Mouse (Mus musculus) hindbrain, embryonic 15.5 days (tissue): ENCODE measurements around the gene Pla2g12b. TPM values are rescaled to one million over a fixed set of nuclear protein-coding genes. Genes with fewer than 3 reads are reported as not detected.

Experiments
- ATAC-seq: fragments of 200-750 bp; cut with Nextera tagmentation; 2 replicates; pipeline ENCODE4 v1.8.0; 2017; ENCODE audit warnings: low read depth, moderate number of reproducible peaks, moderate TSS enrichment; ENCODE audit not compliant: low FRiP score
- H3K27ac ChIP-seq: fragments of 300-500 bp; sonication (generic); replicated peaks from 2 replicates; pipeline ENCODE4 v1.5.1; 2015; ENCODE audit warnings: mild to moderate bottlenecking, inconsistent platforms
- H3K27me3 ChIP-seq: fragments of 300-500 bp; sonication (generic); 2 replicates; pipeline ENCODE4 v1.6.1; 2015; ENCODE audit warnings: control low read depth, inconsistent platforms
- H3K36me3 ChIP-seq: fragments of 300-500 bp; sonication (generic); 2 replicates; pipeline ENCODE4 v1.6.1; 2015; ENCODE audit warnings: control low read depth, inconsistent platforms
- H3K4me1 ChIP-seq: fragments of 300-500 bp; sonication (generic); replicated peaks from 2 replicates; pipeline ENCODE4 v1.6.1; 2015; ENCODE audit warnings: control low read depth, inconsistent platforms
- H3K4me2 ChIP-seq: fragments of 300-500 bp; sonication (generic); 2 replicates; pipeline ENCODE4 v1.6.1; 2015; ENCODE audit warnings: moderate library complexity, mild to moderate bottlenecking, inconsistent platforms
- H3K4me3 ChIP-seq: fragments of 300-500 bp; sonication (generic); 2 replicates; pipeline ENCODE4 v1.5.1; 2015; ENCODE audit warnings: mild to moderate bottlenecking, inconsistent platforms
- H3K9ac ChIP-seq: fragments of 300-500 bp; sonication (generic); 2 replicates; pipeline ENCODE4 v1.6.1; 2015; ENCODE audit warnings: inconsistent platforms
- H3K9me3 ChIP-seq: fragments of 300-500 bp; sonication (generic); 2 replicates; pipeline ENCODE4 v1.6.1; 2016; ENCODE audit warnings: control low read depth, inconsistent platforms
- WGBS: fragments of 180-500 bp; shearing (Covaris S2); methylation state at CpG from one replicate; pipeline ENCODE4 v1.1.7; 2015; 5-methylcytosine and 5-hydroxymethylcytosine counted together
- polyA plus RNA-seq: library from polyadenylated mRNA; unstranded; fragments of >200 nt; fragmentation: Nextera tagmentation; extraction: Ambion mirVana; gene quantifications from 2 replicates; pipeline ENCODE4 v1.2.1, GENCODE M21; 2015

Gene Pla2g12b
- not detected in 2 replicates for polyA plus RNA-seq

DNA sequence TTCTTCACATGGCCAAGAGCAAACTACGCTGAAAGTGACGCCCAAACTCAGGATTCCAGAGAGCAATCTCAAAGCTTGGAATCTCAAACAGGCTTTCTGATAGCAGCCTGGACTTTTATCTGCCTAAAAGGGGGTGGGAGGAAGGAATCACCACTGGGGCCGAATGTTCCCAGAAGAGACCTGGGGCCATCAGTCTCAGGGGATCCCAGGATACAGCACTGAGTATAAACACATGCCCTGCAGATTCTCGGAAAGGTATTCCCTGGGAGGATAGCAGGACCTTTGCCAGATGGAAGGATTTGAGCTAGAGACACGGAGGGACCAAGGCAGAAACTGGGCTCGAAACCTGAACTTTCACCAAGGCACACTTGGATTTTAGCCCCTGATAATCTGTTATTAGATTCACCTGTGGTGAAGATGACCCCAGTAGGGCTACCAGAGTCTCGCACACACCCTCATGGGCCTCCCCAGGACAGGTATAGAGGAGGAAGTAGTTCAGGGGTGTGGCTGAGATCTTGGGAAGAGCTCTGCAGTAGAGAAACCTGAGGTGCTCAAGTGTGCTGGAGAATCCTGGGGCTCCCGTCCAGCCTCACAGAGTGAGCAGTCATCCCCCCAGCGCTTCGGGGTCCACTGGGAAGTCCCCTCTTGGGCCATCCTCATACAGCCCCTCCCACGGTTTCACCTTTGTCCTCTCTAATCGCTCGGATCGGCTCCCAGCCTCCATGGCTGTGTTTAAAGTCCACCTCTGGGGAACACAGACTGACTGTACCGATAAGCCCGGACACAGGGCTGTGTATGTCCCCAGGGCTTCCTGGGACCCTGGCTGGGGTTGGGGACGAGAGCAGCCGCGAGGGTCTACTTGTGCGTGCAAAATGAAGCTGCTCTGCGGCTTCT lies at the start of gene Pla2g12b:
TSS of gene Pla2g12b (plus strand) at position 762 of the 894 bp plus-strand sequence.
- H3K4me3 ChIP-seq = no peak within 1 kb of the TSS
- no peak within 1 kb of the TSS for H3K27ac ChIP-seq
- ATAC-seq = no peak
- H3K4me1 ChIP-seq = no peaks in the 10 kb centered on the region
- no peaks in the 10 kb centered on the region for H3K9me3 ChIP-seq
- 80% methylated on average over 21 of the region's 21 CpGs for WGBS
- no peak within 1 kb of the TSS for H3K9ac ChIP-seq
- H3K27me3 ChIP-seq = no peaks in the 10 kb centered on the region
- H3K36me3 ChIP-seq = no peaks in the 10 kb centered on the region
- no peak within 1 kb of the TSS for H3K4me2 ChIP-seq

DNA sequence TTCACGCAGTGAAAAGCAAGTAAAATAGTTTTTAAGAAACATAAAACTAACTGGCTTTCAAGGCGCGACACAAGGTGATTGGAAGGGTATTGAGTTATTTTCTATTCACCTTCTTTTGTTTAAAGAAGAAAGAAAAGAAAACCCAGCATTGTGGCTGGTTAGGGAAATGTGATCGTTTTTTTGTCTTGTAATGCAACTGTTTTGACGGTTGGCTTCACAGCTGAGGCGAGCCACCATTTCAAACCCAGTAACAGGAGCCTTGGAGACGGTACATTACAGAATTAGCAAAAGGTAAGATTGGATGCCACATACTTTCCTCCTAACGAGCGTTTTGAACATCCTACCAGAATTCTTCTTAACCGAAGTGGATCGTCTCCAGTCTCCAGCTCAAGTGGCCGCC lies 49.3 kb upstream of the Pla2g12b start:
- no peak for ATAC-seq
- 74% methylated on average over 12 of the region's 12 CpGs for WGBS
- Histone ChIP-seq H3K36me3 (peaks cover 34% of the 10 kb centered on the region), H3K4me1 (no peaks in the 10 kb centered on the region), H3K27ac (no peak overlapping the region), H3K9ac (no peak overlapping the region), H3K4me2 (no peak overlapping the region), H3K9me3 (no peaks in the 10 kb centered on the region), H3K27me3 (no peaks in the 10 kb centered on the region), H3K4me3 (no peak overlapping the region)

DNA sequence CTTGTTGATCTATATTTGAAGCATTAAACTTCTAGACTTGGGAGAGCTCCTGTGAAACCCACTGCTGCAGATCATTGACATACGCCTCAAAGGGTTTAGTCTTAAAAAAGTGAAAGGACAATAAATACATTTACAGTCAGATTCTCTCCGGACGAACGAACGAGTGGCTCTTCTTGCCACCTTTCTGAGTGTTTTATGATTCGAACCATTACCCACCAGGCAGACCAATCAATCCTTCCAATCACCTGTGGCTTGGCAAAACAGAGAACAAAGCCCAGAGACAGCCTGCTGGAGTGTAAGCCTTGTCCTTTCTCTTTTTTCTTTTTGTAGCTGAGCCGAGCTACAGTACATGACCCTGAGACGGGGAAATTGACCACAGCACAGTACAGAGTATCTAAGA lies 48.4 kb upstream of the Pla2g12b start:
- H3K9ac ChIP-seq = no peak overlapping the region
- H3K36me3 ChIP-seq = peaks cover 34% of the 10 kb centered on the region

DNA sequence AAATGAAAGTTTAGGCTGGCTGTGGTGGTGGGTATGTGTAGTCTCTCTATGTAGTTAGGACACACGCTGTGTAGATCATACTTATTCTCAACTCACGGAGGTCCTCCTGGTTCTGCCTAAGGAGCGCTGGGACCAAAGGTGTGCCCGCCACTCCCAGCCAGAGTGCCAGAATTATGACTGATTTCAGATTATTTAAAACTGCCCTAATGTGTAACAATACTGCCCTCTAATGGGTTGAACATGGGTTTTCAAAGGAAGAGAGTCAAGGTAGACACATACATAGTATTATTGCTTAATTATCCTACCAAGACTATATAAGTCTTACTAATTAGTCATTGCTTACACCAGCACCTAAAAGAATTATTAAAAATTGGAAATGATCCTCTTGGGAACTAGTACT lies 44.7 kb upstream of the Pla2g12b start:
- Histone ChIP-seq H3K4me1 (no peaks in the 10 kb centered on the region), H3K9ac (no peak overlapping the region), H3K27ac (no peak overlapping the region), H3K27me3 (no peaks in the 10 kb centered on the region), H3K4me3 (no peak overlapping the region), H3K36me3 (peaks cover 38% of the 10 kb centered on the region), H3K9me3 (no peaks in the 10 kb centered on the region), H3K4me2 (no peak overlapping the region)
- WGBS = 93% methylated on average over 4 of the region's 4 CpGs
- no peak for ATAC-seq

More for the DNA sequence above, 48.4 kb upstream of the Pla2g12b start:
- Histone ChIP-seq H3K27ac (no peak overlapping the region), H3K4me3 (no peak overlapping the region), H3K4me1 (no peaks in the 10 kb centered on the region), H3K9me3 (no peaks in the 10 kb centered on the region), H3K27me3 (no peaks in the 10 kb centered on the region), H3K4me2 (no peak overlapping the region)
- 79% methylated on average over 8 of the region's 8 CpGs for WGBS
- ATAC-seq = no peak

DNA sequence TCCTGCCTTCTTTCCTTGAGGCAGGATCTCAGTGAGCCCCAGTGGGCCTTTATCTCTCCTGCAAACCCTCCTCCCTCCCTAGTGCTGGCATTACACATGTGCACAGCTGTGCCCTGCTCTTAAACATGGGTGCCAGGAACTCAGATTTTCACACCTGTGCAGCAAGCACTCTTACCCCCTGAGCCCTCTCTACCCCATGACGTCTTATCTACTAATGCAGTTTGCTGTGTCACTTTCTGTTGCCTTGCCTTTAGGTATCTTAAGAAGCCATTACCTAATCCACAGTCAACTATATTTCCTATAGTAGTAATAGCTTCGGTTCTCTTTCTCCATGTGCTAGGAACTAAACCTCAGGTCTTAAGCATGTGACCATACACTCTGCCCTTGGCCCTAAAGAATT lies 40.3 kb upstream of the Pla2g12b start:
- Histone ChIP-seq H3K9ac (no peak overlapping the region), H3K36me3 (peaks cover 43% of the 10 kb centered on the region), H3K4me3 (no peak overlapping the region), H3K9me3 (no peaks in the 10 kb centered on the region), H3K27me3 (no peaks in the 10 kb centered on the region), H3K27ac (no peak overlapping the region), H3K4me2 (no peak overlapping the region), H3K4me1 (no peaks in the 10 kb centered on the region)
- 95% methylated on average over 2 of the region's 2 CpGs for WGBS
- ATAC-seq = no peak

DNA sequence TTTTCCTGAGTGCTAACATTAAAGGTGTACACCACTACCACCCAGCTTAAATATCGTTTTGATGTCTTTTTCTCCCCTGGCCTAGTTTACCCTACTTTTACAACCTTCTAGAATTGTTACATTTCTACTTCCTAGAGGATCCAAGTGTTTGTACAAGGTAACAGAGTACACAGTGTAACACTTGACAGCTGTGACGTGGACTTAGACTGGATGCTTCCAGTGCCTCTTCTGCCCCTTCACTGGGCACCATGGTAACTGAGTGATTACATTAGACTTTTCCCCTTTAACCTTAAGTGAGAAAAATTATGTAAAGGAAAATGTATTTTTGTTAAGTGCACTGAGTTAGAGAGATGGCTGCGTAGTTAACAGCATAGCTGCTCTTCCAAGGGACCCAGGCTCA lies 38.9 kb upstream of the Pla2g12b start:
- H3K36me3 ChIP-seq = peaks cover 50% of the 10 kb centered on the region
- 95% methylated on average over 3 of the region's 3 CpGs for WGBS
- no peak overlapping the region for H3K27ac ChIP-seq

DNA sequence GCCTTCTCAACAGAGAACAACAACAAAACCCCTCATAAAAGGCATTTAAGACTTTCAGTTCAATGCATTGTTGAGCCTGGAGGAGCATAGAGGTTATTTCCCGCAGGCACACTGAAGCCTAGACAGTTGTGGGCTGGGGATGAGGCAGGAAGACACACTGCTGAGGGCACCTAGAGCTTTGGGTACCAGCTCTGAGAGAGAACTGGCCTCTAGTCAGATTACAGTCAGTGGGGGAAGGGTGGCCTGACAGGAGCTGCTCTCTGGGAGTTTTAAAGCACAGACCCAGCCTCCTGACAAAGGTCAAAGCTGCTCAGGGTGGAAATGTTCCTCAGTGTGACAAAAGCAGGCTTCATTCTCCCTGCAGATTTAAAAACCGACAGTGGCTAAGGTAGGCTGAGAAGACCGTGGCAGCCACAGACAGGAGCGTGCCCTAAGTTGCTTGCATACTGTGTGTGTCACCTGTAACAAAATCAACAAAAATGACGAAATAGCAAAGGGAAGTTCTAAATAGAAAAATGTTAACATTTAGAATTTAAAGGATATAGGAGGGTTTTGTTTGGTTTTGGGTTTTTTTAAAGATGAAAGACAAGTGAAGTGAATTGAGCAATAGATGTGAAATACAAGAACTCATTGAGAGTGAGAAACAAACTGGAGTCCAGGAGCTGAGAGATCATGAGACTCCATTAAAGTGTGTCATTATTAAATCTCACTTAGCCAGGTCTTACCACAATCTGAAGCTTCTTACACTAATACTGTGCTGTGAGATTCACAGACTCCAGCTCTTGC lies 37.5 kb upstream of the Pla2g12b start:
- ATAC-seq = no peak
- no peak overlapping the region for H3K27ac ChIP-seq
- no peaks in the 10 kb centered on the region for H3K27me3 ChIP-seq
- 78% methylated on average over 5 of the region's 5 CpGs for WGBS
- no peaks in the 10 kb centered on the region for H3K9me3 ChIP-seq
- no peaks in the 10 kb centered on the region for H3K4me1 ChIP-seq
- peaks cover 58% of the 10 kb centered on the region for H3K36me3 ChIP-seq
- H3K9ac ChIP-seq = no peak overlapping the region
- H3K4me3 ChIP-seq = no peak overlapping the region
- no peak overlapping the region for H3K4me2 ChIP-seq

More for the DNA sequence above, 38.9 kb upstream of the Pla2g12b start:
- no peaks in the 10 kb centered on the region for H3K27me3 ChIP-seq
- no peak overlapping the region for H3K4me2 ChIP-seq
- no peaks in the 10 kb centered on the region for H3K9me3 ChIP-seq
- H3K9ac ChIP-seq = no peak overlapping the region
- H3K4me1 ChIP-seq = no peaks in the 10 kb centered on the region
- no peak for ATAC-seq
- no peak overlapping the region for H3K4me3 ChIP-seq

DNA sequence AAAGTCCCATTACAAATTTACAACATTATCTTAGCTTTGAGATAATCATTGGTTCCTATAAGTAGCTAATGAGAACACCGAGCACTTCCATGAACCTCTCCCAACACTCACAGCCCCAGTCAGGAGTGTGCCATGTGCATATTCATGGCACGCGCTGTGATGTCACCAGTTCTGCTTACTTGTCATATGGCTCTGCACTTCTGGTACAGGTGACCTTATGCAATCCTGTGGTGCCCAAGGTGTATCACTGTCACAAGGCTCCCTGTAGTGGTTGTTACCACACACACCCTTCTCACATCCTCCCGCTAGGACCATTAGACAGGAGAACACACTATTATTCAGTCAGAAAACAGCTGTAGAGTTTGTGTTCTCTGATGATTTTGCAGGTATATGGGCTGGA lies 36.7 kb upstream of the Pla2g12b start:
- no peaks in the 10 kb centered on the region for H3K27me3 ChIP-seq
- ATAC-seq = no peak
- no peaks in the 10 kb centered on the region for H3K4me1 ChIP-seq
- H3K27ac ChIP-seq = no peak overlapping the region
- H3K36me3 ChIP-seq = peaks cover 58% of the 10 kb centered on the region
- H3K4me2 ChIP-seq = no peak overlapping the region
- 98% methylated on average over 4 of the region's 4 CpGs for WGBS
- no peak overlapping the region for H3K9ac ChIP-seq
- no peak overlapping the region for H3K4me3 ChIP-seq
- H3K9me3 ChIP-seq = no peaks in the 10 kb centered on the region

DNA sequence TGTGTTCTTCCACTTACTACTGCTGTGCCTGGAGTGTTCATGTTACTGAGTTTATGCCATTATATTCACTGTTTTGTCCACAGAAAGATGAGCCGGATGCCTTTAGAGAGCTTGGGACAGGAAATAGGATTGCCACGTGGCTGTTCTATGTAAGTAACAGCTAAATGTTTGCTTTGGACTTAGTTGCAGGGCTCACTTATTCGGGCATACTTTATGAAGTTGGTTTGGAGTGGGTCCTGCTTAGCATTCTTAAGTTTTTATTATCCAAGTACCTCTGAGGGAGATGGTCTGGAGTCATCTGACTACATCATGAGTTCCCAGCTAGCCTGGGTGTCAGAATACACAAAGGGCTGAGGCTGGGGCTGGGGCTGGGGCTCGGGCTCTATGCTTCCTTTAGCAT lies 36.3 kb upstream of the Pla2g12b start:
- Histone ChIP-seq H3K9me3 (no peaks in the 10 kb centered on the region), H3K4me2 (no peak overlapping the region), H3K4me1 (no peaks in the 10 kb centered on the region), H3K4me3 (no peak overlapping the region), H3K9ac (no peak overlapping the region), H3K27me3 (no peaks in the 10 kb centered on the region), H3K36me3 (peaks cover 54% of the 10 kb centered on the region), H3K27ac (no peak overlapping the region)
- no peak for ATAC-seq
- 93% methylated on average over 4 of the region's 4 CpGs for WGBS

DNA sequence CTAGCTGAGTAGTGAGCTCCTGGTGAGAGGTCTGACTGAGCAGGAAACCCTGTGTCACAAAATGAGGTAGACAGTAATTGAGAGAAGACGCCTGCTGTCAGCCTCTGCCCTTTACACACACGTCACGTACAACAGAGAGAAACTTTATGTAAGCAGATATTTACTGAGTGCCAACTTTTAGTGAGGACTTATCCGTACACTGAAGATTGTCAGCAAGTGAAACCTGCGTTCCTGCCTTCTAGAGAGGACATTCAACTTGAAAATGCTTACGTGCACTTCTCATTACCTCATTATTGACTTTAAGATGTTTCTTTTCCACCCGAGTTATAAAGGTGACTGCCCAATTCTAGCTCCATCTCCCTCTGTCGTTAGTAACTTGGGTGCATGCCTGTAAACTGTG lies 34.7 kb upstream of the Pla2g12b start:
- H3K27ac ChIP-seq = no peak overlapping the region
- H3K4me1 ChIP-seq = no peaks in the 10 kb centered on the region
- peaks cover 46% of the 10 kb centered on the region for H3K36me3 ChIP-seq
- H3K27me3 ChIP-seq = no peaks in the 10 kb centered on the region
- no peak overlapping the region for H3K4me2 ChIP-seq
- no peak overlapping the region for H3K9ac ChIP-seq
- WGBS = 87% methylated on average over 8 of the region's 8 CpGs
- H3K4me3 ChIP-seq = no peak overlapping the region
- no peak for ATAC-seq
- H3K9me3 ChIP-seq = no peaks in the 10 kb centered on the region

DNA sequence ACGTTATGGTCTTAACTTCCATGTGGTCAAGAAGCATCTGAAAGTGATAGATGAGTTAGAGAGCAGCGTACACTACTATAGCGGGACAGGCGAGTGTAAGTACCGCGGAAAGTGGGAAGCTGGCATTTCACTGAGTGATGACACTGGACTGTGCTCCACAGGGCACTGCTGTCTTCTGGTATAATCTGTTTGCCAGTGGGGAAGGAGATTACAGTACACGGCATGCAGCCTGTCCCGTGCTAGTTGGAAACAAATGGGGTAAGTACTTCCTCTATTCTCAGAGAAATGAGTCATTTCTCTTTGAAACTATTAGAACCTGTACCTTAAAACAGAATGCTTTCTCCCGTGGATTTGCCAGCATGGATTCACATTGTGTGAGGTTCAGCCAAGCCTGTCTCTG lies 34.0 kb upstream of the Pla2g12b start:
- no peak overlapping the region for H3K9ac ChIP-seq
- H3K27ac ChIP-seq = no peak overlapping the region
- 92% methylated on average over 9 of the region's 9 CpGs for WGBS
- H3K4me2 ChIP-seq = no peak overlapping the region
- H3K4me1 ChIP-seq = no peaks in the 10 kb centered on the region
- H3K27me3 ChIP-seq = no peaks in the 10 kb centered on the region
- no peaks in the 10 kb centered on the region for H3K9me3 ChIP-seq
- no peak for ATAC-seq
- no peak overlapping the region for H3K4me3 ChIP-seq
- H3K36me3 ChIP-seq = peaks cover 45% of the 10 kb centered on the region

DNA sequence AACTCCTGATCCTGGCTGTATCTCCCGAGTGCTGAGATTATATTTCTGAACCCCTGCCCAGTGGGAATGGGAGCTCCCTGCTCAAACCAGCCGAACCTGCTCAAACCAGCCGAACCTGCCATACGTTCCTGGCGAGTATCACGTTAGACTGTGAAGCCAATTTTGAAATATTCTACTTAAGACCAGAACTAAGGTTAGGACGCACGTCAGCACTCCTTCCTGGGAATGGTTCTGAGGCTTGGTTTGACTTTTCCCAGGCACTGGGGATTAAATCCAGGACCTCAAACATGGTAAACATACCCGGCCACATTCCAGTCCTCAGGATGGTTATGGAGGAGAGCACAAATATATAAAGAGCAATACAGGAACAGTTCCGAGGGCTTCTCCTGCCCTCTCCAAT lies 25.6 kb upstream of the Pla2g12b start:
- Histone ChIP-seq H3K27ac (no peak overlapping the region), H3K4me3 (no peak overlapping the region)

More for the DNA sequence above, 25.6 kb upstream of the Pla2g12b start:
- ATAC-seq = no peak
- Histone ChIP-seq H3K4me2 (no peak overlapping the region), H3K9ac (no peak overlapping the region), H3K9me3 (no peaks in the 10 kb centered on the region), H3K4me1 (no peaks in the 10 kb centered on the region), H3K27me3 (no peaks in the 10 kb centered on the region), H3K36me3 (peaks cover 9% of the 10 kb centered on the region; the same call in 1 of the 2 replicates)
- whole genome bisulfite sequencing = 94% methylated on average over 10 of the region's 10 CpGs
